Mouse (Mus musculus): ENCODE results near the gene Cdk5r1. TPM values are rescaled to one million over a fixed set of nuclear protein-coding genes. Genes with fewer than 3 reads are reported as not detected.

Gene Cdk5r1
- total and polyA plus RNA-seq, 3 experiments, result 1.1 to 1.2 TPM; not detected in 1

- Histone ChIP-seq H3K36me3 (ENCODE audit: control insufficient read depth in 1 of 2, insufficient read depth in 2 of 2, low read length in 2 of 2) (no peaks in the 10 kb centered on the region), H3K4me3 (ENCODE audit: control insufficient read depth in 1 of 2, insufficient read depth in 1 of 2, low read depth in 2 of 2, low read length in 2 of 2) (no peak overlapping the region), H3K79me2 (ENCODE audit: control insufficient read depth, insufficient read depth, low read length, poor library complexity) (no peaks in the 10 kb centered on the region), H3K4me1 (ENCODE audit: control insufficient read depth in 1 of 2, insufficient read depth in 2 of 2, low read length in 2 of 2) (no peaks in the 10 kb centered on the region), H3K9ac (ENCODE audit: control insufficient read depth, low read depth, low read length, poor library complexity, severe bottlenecking) (no peak overlapping the region), H3K27ac (ENCODE audit: control insufficient read depth, low read depth, low read length) (no peak overlapping the region), H3K9me3 (replicated peaks; ENCODE audit: insufficient read depth, low read length) (no peaks in the 10 kb centered on the region), H3K27me3 (ENCODE audit: control insufficient read depth in 1 of 2, insufficient read depth in 2 of 2, low read length in 2 of 2) (no peaks in the 10 kb centered on the region)
- DNase-seq (ENCODE audit: low read depth, low spot score), result no peak
- no peak for TF ChIP-seq MEF2A (IDR thresholded peaks at IDR 0.05; ENCODE audit: extremely low read depth, insufficient replicate concordance, low read depth, low read length, poor library complexity, severe bottlenecking)
- TF ChIP-seq ZMIZ1 (IDR thresholded peaks at IDR 0.05; ENCODE audit: low read depth, low read length), result no peak
- 0 out of 6 replicates have a peak, but pooled peaks of 1 of the 3 experiments have one; percentile 4 for TF ChIP-seq CTCF (IDR thresholded peaks at IDR 0.05 in 2 of 3, conservative IDR thresholded peaks at IDR 0.05 in 1 of 3; ENCODE audit: control insufficient read depth in 1 of 3, insufficient read depth in 1 of 3, low read depth in 2 of 3, low read length in 3 of 3, poor library complexity in 1 of 3, severe bottlenecking in 1 of 3)
- TF ChIP-seq RAD21 (IDR thresholded peaks at IDR 0.05; ENCODE audit: low read depth, low read length), result no peak
- no peak for TF ChIP-seq USF2 (IDR thresholded peaks at IDR 0.05; ENCODE audit: borderline replicate concordance in 1 of 2, insufficient read depth in 1 of 2, low read depth in 1 of 2, low read length in 2 of 2)
- TF ChIP-seq ZC3H11A (IDR thresholded peaks at IDR 0.05; ENCODE audit: low read depth, low read length), result no peak
- TF ChIP-seq HCFC1 (IDR thresholded peaks at IDR 0.05; ENCODE audit: low read depth, low read length), result no peak
Measured at GRCm38 (mm10) chr11:80506483-80506882, 29.7 kb downstream of the Cdk5r1 start.

GRCm38 (mm10) chr11:80507791-80508190 is 31.0 kb downstream of the Cdk5r1 start:
- H3K27ac ChIP-seq (ENCODE audit: control insufficient read depth, low read depth, low read length), result no peak overlapping the region
- no peaks in the 10 kb centered on the region for H3K36me3 ChIP-seq (ENCODE audit: control insufficient read depth in 1 of 2, insufficient read depth in 2 of 2, low read length in 2 of 2)
- H3K27me3 ChIP-seq (ENCODE audit: control insufficient read depth in 1 of 2, insufficient read depth in 2 of 2, low read length in 2 of 2), result no peaks in the 10 kb centered on the region
- H3K4me3 ChIP-seq (ENCODE audit: control insufficient read depth in 1 of 2, insufficient read depth in 1 of 2, low read depth in 2 of 2, low read length in 2 of 2), result no peak overlapping the region
- H3K9me3 ChIP-seq (replicated peaks; ENCODE audit: insufficient read depth, low read length), result no peaks in the 10 kb centered on the region
- H3K79me2 ChIP-seq (ENCODE audit: control insufficient read depth, insufficient read depth, low read length, poor library complexity), result no peaks in the 10 kb centered on the region
- no peak for DNase-seq (ENCODE audit: low read depth, low spot score)
- H3K4me1 ChIP-seq (ENCODE audit: control insufficient read depth in 1 of 2, insufficient read depth in 2 of 2, low read length in 2 of 2), result no peaks in the 10 kb centered on the region
- H3K9ac ChIP-seq (ENCODE audit: control insufficient read depth, low read depth, low read length, poor library complexity, severe bottlenecking), result no peak overlapping the region
- TF ChIP-seq USF1 (IDR thresholded peaks at IDR 0.05; ENCODE audit: low read depth, low read length) (no peak), GATA1 (IDR thresholded peaks at IDR 0.05; ENCODE audit: low read depth, low read length) (no peak), SMC3 (IDR thresholded peaks at IDR 0.05; ENCODE audit: low read depth, low read length) (no peak), NRF1 (IDR thresholded peaks at IDR 0.05; ENCODE audit: insufficient read depth, low read depth, low read length, poor library complexity, severe bottlenecking) (no peak), TCF12 (IDR thresholded peaks at IDR 0.05; ENCODE audit: low read depth, low read length) (no peak), MXI1 (IDR thresholded peaks at IDR 0.05; ENCODE audit: low read depth, low read length) (no peak), MEF2A (IDR thresholded peaks at IDR 0.05; ENCODE audit: extremely low read depth, insufficient replicate concordance, low read depth, low read length, poor library complexity, severe bottlenecking) (no peak), BHLHE40 (IDR thresholded peaks at IDR 0.05; ENCODE audit: borderline replicate concordance, low read depth, low read length) (no peak), MAX (IDR thresholded peaks at IDR 0.05; ENCODE audit: low read length) (no peak), E2F4 (IDR thresholded peaks at IDR 0.05; ENCODE audit: borderline replicate concordance, low read depth, low read length) (no peak), MYB (IDR thresholded peaks at IDR 0.05; ENCODE audit: low read depth, low read length) (no peak), POLR2A (IDR thresholded peaks at IDR 0.05; ENCODE audit: control insufficient read depth in 1 of 2, insufficient read depth in 1 of 2, low read depth in 1 of 2, low read length in 2 of 2, poor library complexity in 1 of 2) (no peak), POLR2AphosphoS5 (IDR thresholded peaks at IDR 0.05; ENCODE audit: borderline replicate concordance, low read depth, low read length) (no peak), ZKSCAN1 (IDR thresholded peaks at IDR 0.05; ENCODE audit: low read depth, low read length) (no peak), RCOR1 (IDR thresholded peaks at IDR 0.05; ENCODE audit: low read depth, low read length) (no peak), RAD21 (IDR thresholded peaks at IDR 0.05; ENCODE audit: low read depth, low read length) (no peak), GABPA (IDR thresholded peaks at IDR 0.05; ENCODE audit: low read depth, low read length) (no peak), UBTF (IDR thresholded peaks at IDR 0.05; ENCODE audit: borderline replicate concordance, insufficient read depth, low read depth, low read length) (no peak), ELF1 (IDR thresholded peaks at IDR 0.05; ENCODE audit: low read depth, low read length) (no peak), HCFC1 (IDR thresholded peaks at IDR 0.05; ENCODE audit: low read depth, low read length) (no peak)

Measured in MEL (cell line).